Mouse (Mus musculus): ENCODE data around the gene Pemt. TPM values are rescaled to one million over a fixed set of nuclear protein-coding genes. Genes with fewer than 3 reads are reported as not detected.
A peak's percentile ranks its signal among the peaks of the same experiment; 100 is the strongest.

Gene Pemt
- polyA plus RNA-seq, 1 experiment, result 2.5 TPM

DNA sequence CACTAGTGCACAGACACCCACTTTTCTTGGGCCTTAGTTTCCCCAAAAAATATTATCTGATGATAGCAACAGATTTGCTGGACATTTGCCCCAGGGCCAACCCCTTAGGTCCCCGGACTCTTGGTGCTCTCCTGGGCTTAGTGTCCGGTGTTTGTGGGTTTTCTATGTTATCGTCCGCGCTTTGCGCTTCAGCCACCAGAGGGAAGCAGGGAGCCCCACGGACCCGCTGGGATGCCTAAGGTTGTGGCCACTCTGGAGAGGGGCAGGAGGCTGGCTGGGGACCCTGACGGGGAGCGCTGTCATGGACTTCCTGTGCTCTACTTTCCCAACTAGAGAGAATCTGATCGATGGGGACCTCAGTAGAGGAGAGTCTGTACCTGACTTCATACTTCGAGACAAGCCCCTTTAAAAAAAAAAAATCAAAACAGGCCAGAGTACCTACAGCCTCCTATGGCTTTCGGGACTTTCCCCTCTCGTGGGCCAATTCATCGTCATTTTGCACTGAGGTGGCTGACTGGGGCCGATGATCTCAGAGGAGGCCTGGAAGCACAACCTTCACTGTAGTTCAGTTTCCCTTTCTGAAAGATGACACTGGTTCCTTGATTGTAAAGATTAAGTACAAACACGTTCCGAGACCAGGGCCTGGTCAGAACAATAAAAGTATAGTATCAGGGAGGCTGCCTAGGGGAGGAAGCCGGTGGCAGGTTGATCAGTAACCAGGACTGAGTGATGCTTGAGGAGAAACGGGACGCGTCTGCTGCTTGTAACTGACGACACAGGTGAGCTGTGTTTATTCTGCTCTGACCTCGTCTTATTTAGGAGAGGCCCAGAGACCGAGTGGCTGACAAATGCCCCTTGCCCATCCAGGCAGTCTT, 80.8 kb downstream of the Pemt start:
- Histone ChIP-seq H3K4me1 (ENCODE audit: control insufficient read depth, insufficient read depth, insufficient read length) (peaks cover 2% of the 10 kb centered on the region; the same call in 1 of the 2 replicates), H3K27ac (ENCODE audit: insufficient read depth, low read length) (no peak overlapping the region), H3K27me3 (ENCODE audit: control insufficient read depth, insufficient read depth, low read length) (no peaks in the 10 kb centered on the region), H3K36me3 (ENCODE audit: control insufficient read depth, insufficient read depth, low read length) (peaks cover 1% of the 10 kb centered on the region; the same call in 1 of the 2 replicates), H3K4me3 (ENCODE audit: extremely low read depth, insufficient read depth, insufficient read length) (peak overlapping the region; percentile 65)
- WGBS, result 30% methylated on average over 25 of the region's 25 CpGs
- TF ChIP-seq CTCF (IDR thresholded peaks at IDR 0.05; ENCODE audit: extremely low read depth, insufficient read depth, insufficient read length, insufficient replicate concordance) (peak; percentile 74), POLR2A (IDR thresholded peaks at IDR 0.05; ENCODE audit: low read depth, low read length) (no peak)
- DNase-seq (ENCODE audit: low read depth in 1 of 2, low spot score in 2 of 2), result peak in 1 of 2 experiments; percentile 65

DNA sequence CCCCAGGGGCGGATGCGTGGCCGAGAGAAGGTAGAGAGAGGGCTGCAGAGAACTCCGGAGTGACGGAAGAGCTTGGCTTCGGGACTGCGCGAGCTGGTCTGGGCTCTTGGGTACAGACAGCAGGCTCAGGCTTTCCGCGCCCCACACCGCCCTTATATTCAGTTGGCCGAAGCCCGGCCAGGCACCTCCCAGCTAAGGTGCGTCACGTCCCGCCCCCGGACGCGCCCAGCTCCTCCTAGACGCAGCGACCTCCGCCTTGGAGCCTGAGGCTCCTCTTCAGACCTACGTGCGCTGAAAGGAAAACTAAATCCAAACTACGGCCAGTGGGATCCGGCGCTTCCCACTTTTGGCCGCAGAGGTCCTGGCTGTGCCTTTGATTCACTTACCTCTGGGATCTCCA, 81.5 kb downstream of the Pemt start, which contains the start of gene Rasd1:
Gene Rasd1 (minus strand): TSS at position 127 of the 400 bp plus-strand sequence.
- peak within 1 kb of the TSS; percentile 65 for H3K4me3 ChIP-seq (ENCODE audit: extremely low read depth, insufficient read depth, insufficient read length)
- DNase-seq (ENCODE audit: low read depth in 1 of 2, low spot score in 2 of 2), result peak; percentile 43 to 84
- no peak for TF ChIP-seq CTCF (IDR thresholded peaks at IDR 0.05; ENCODE audit: extremely low read depth, insufficient read depth, insufficient read length, insufficient replicate concordance)
- TF ChIP-seq POLR2A (IDR thresholded peaks at IDR 0.05; ENCODE audit: low read depth, low read length), result peak; percentile 50
- H3K4me1 ChIP-seq (ENCODE audit: control insufficient read depth, insufficient read depth, insufficient read length), result peaks cover 3% of the 10 kb centered on the region; the same call in 1 of the 2 replicates
- H3K27ac ChIP-seq (ENCODE audit: insufficient read depth, low read length), result no peak within 1 kb of the TSS
- peaks cover 1% of the 10 kb centered on the region; the same call in 1 of the 2 replicates for H3K36me3 ChIP-seq (ENCODE audit: control insufficient read depth, insufficient read depth, low read length)
- no peaks in the 10 kb centered on the region for H3K27me3 ChIP-seq (ENCODE audit: control insufficient read depth, insufficient read depth, low read length)
- WGBS, result 1% methylated on average over 28 of the region's 28 CpGs

DNA sequence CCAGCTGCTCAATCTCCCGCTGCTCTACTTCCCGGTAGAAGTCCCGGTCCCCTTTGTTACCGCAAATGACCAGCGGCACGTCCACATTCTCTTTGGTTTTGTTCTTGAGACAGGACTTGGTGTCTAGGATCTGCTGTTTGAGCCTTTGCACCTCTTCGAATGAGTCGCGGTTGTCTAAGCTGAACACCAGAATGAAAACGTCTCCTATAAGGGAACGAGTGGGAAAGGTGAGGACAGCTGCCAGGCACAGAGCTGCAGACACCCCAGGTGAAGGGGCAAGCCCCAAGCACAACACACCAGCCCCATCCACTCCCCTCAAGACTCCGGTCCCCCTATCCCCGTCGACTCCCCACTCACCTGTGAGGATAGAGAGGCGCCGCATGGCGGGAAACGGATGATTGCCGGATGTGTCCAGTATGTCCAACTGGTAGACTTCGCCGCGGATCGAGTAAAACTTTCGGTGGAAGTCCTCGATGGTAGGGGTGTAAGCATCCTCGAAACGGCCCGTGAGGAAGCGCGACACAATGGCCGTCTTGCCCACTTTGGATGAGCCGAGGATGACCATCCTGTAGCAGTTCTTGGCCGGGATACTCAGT, 82.0 kb downstream of the Pemt start:
- 2% methylated on average over 33 of the region's 33 CpGs for WGBS
- peaks cover 3% of the 10 kb centered on the region; the same call in 1 of the 2 replicates for H3K4me1 ChIP-seq (ENCODE audit: control insufficient read depth, insufficient read depth, insufficient read length)

DNA sequence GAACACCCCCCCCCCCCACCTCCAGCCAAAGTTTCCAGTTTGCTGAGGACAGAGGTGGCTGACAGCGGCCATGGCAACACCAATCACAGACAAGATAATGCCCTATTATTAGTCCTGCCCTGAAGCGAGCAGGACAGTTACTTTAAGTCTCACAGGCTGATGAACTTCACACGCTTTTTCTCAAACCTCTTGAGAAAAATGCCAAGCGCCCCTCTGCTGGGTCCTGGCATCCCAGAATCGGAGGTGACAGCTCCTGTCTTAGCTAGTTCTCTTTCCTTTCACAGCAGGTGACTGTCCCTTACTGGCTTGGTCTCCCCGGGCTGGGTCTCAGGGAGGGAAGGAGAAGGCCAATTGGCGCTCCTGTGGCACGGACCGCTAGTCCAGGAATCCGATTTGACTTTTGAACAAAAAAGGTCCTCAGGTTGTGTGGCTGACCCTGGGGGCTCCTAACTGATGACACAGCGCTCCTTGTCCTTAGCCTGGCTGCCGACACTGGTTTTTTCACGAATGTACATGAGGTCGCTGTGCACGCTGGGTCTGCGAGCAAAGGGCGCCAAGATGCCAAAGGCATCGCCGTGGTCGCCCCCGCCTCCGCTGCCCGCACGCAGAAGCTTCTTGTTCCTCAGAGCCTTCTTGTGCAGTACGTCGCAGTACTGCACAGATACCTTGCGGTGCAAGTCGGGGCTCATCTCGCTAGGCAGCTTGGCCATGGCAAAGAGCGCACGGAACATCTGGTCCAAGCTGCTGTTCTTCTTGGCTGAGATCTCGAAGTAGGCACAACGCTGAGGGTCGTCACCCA, 82.7 kb downstream of the Pemt start:
- no peak overlapping the region for H3K27ac ChIP-seq (ENCODE audit: insufficient read depth, low read length)
- no peaks in the 10 kb centered on the region for H3K27me3 ChIP-seq (ENCODE audit: control insufficient read depth, insufficient read depth, low read length)
- TF ChIP-seq CTCF (IDR thresholded peaks at IDR 0.05; ENCODE audit: extremely low read depth, insufficient read depth, insufficient read length, insufficient replicate concordance) (no peak), POLR2A (IDR thresholded peaks at IDR 0.05; ENCODE audit: low read depth, low read length) (no peak)
- H3K4me1 ChIP-seq (ENCODE audit: control insufficient read depth, insufficient read depth, insufficient read length), result peaks cover 3% of the 10 kb centered on the region; the same call in 1 of the 2 replicates
- H3K36me3 ChIP-seq (ENCODE audit: control insufficient read depth, insufficient read depth, low read length), result peaks cover 1% of the 10 kb centered on the region; the same call in 1 of the 2 replicates
- DNase-seq (ENCODE audit: low read depth in 1 of 2, low spot score in 2 of 2), result no peak
- peak overlapping the region; percentile 65; the same call in 1 of the 2 replicates for H3K4me3 ChIP-seq (ENCODE audit: extremely low read depth, insufficient read depth, insufficient read length)
- 18% methylated on average over 34 of the region's 34 CpGs for WGBS

More for the DNA sequence above, 82.0 kb downstream of the Pemt start:
- Histone ChIP-seq H3K27ac (ENCODE audit: insufficient read depth, low read length) (no peak overlapping the region), H3K36me3 (ENCODE audit: control insufficient read depth, insufficient read depth, low read length) (peaks cover 1% of the 10 kb centered on the region; the same call in 1 of the 2 replicates), H3K4me3 (ENCODE audit: extremely low read depth, insufficient read depth, insufficient read length) (peak overlapping the region; percentile 65), H3K27me3 (ENCODE audit: control insufficient read depth, insufficient read depth, low read length) (no peaks in the 10 kb centered on the region)
- DNase-seq (ENCODE audit: low read depth in 1 of 2, low spot score in 2 of 2), result no peak
- TF ChIP-seq CTCF (IDR thresholded peaks at IDR 0.05; ENCODE audit: extremely low read depth, insufficient read depth, insufficient read length, insufficient replicate concordance) (no peak), POLR2A (IDR thresholded peaks at IDR 0.05; ENCODE audit: low read depth, low read length) (no peak)

DNA sequence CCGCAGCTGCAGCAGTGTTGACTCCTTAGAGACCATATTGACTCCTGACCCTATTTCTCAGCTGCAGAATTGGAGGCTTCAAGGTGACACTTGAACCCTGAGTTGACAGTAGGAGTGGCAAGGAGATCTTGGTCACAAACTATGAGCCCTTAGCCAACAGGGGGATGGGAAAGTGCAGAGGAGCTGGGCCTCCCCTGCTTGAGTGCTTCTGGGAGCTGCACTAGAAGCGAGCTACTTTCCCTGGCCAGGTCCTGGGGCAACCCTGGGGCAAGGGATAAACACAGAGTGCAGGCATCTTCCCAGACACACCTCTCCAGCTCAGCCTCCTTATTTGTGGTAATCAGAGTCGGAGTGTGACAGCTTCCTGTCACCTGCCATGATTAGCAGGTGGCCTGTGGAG, 83.7 kb downstream of the Pemt start:
- no peak for DNase-seq (ENCODE audit: low read depth in 1 of 2, low spot score in 2 of 2)
- TF ChIP-seq CTCF (IDR thresholded peaks at IDR 0.05; ENCODE audit: extremely low read depth, insufficient read depth, insufficient read length, insufficient replicate concordance), result no peak
- Histone ChIP-seq H3K4me1 (ENCODE audit: control insufficient read depth, insufficient read depth, insufficient read length) (peaks cover 3% of the 10 kb centered on the region; the same call in 1 of the 2 replicates), H3K27ac (ENCODE audit: insufficient read depth, low read length) (no peak overlapping the region), H3K27me3 (ENCODE audit: control insufficient read depth, insufficient read depth, low read length) (no peaks in the 10 kb centered on the region), H3K4me3 (ENCODE audit: extremely low read depth, insufficient read depth, insufficient read length) (no peak overlapping the region), H3K36me3 (ENCODE audit: control insufficient read depth, insufficient read depth, low read length) (peaks cover 1% of the 10 kb centered on the region; the same call in 1 of the 2 replicates)
- 86% methylated on average over 3 of the region's 3 CpGs for WGBS

DNA sequence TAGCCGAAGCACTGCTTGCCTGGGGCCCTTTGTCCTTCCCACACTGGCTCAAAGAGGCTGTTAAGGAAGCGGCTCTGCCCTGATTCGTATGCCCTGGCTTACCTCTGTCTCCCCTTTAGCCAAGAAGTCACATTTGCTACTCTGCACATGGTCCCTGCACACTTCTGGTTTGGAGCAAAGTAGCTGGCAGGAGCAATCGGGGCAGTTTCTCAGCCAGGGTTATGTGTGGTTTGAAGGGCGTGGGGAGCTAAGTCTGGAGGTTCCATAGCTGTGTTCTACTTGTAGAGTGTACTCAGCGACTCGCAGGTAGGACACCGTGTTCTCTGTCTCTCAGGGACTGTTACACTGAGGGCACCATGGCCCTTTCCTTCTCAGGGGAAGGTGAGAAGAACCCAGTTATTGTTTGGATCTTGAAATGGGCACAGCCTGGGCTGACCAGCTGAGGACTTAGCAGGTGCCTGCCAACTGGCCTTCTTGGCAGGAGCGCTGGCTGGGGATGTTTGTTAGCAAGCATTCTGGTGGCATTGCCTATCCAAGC, 84.9 kb downstream of the Pemt start:
- H3K36me3 ChIP-seq (ENCODE audit: control insufficient read depth, insufficient read depth, low read length), result peaks cover 1% of the 10 kb centered on the region; the same call in 1 of the 2 replicates
- H3K4me3 ChIP-seq (ENCODE audit: extremely low read depth, insufficient read depth, insufficient read length), result no peak overlapping the region
- H3K27ac ChIP-seq (ENCODE audit: insufficient read depth, low read length), result no peak overlapping the region

More for the DNA sequence above, 84.9 kb downstream of the Pemt start:
- Histone ChIP-seq H3K27me3 (ENCODE audit: control insufficient read depth, insufficient read depth, low read length) (no peaks in the 10 kb centered on the region), H3K4me1 (ENCODE audit: control insufficient read depth, insufficient read depth, insufficient read length) (peaks cover 3% of the 10 kb centered on the region; the same call in 1 of the 2 replicates)
- 91% methylated on average over 9 of the region's 9 CpGs for WGBS
- DNase-seq (ENCODE audit: low read depth in 1 of 2, low spot score in 2 of 2), result no peak
- TF ChIP-seq CTCF (IDR thresholded peaks at IDR 0.05; ENCODE audit: extremely low read depth, insufficient read depth, insufficient read length, insufficient replicate concordance) (no peak), POLR2A (IDR thresholded peaks at IDR 0.05; ENCODE audit: low read depth, low read length) (no peak)
